Mouse (Mus musculus) stomach, postnatal 0 days (tissue): ENCODE results near the gene Smg1.

Experiments used
- CTCF ChIP-seq: IDR thresholded peaks from 2 replicates; pipeline ENCODE4 v1.5.1; 2016; ENCODE audit warnings: antibody characterized with exemption, low read depth, mild to moderate bottlenecking, moderate library complexity
- EP300 ChIP-seq: optimal IDR thresholded peaks from 2 replicates; pipeline ENCODE3; 2016; ENCODE audit warnings: antibody characterized with exemption

GRCm38 (mm10) chr7:118256740-118257139, 13.3 kb upstream of the Smg1 start:
- TF ChIP-seq CTCF (no peak), EP300 (no peak)
